Comparison of ENCODE assay signal across 8 mouse cellular contexts in the genomic region with DNA sequence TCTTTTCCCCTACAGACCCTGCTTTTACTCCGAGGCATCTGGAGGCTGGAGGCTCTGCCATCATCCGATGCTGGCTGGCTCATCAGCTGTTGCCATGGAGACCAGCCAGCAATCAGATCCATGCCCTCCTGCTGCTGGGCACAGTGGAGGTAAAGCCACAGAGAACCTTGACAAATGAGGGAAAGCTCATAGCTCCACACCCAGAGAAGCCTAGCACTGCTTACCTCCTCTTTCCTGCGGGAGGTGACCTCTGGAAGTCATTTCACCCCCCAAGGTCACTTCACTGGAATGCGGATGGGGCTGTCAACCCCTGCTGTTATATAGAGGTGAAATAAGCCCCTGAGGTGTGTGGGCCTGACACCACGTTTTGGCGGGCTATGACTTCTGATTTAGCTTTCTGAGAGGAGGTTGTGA. TPM values are rescaled to one million over a fixed set of nuclear protein-coding genes. Genes with fewer than 3 reads are reported as not detected.
A peak's percentile ranks its signal among the peaks of the same experiment; 100 is the strongest.
DNase-seq lines count a peak whose midpoint lies in the region; ATAC-seq and TF ChIP-seq lines count a peak whose summit lies in the region.

No protein-coding gene starts in this region.

- H3K27me3 ChIP-seq in hindbrain, postnatal 0 days (ENCODE audit: insufficient read depth, low read length), result peaks cover 6% of the 10 kb centered on the region; the same call in 1 of the 2 replicates
- H3K27me3 ChIP-seq in neural tube, embryonic 14.5 days (ENCODE audit: control insufficient read depth, insufficient read depth, low read length), result peaks cover 6% of the 10 kb centered on the region; the same call in 1 of the 2 replicates

- peaks cover 33% of the 10 kb centered on the region; the same call in 1 of the 2 replicates for H3K4me1 ChIP-seq in hindbrain, postnatal 0 days (ENCODE audit: insufficient read depth, low read length)
- peaks cover 40% of the 10 kb centered on the region for H3K4me1 ChIP-seq in neural tube, embryonic 14.5 days (ENCODE audit: control insufficient read depth, insufficient read depth, low read length)

- ATAC-seq in cerebellum, adult (ENCODE audit: insufficient number of reproducible peaks, low FRiP score, low TSS enrichment), result no peak
- peak; percentile 8 for ATAC-seq in CD4-positive, CD25-positive, alpha-beta regulatory T cell, adult 4 months
- peak; percentile 75 for ATAC-seq in hindbrain, postnatal 0 days
- ATAC-seq in neural tube, embryonic 14.5 days (ENCODE audit: low read depth), result peak; percentile 82

- 0 out of 2 replicates have a peak overlapping the region, but pooled peaks have one; percentile 9 for H3K9ac ChIP-seq in hindbrain, postnatal 0 days (replicated peaks; ENCODE audit: low read length)
- H3K9ac ChIP-seq in neural tube, embryonic 14.5 days (replicated peaks; ENCODE audit: low read depth, low read length), result peak overlapping the region; percentile 39

- no peak overlapping the region for H3K4me3 ChIP-seq in hindbrain, postnatal 0 days (ENCODE audit: low read length)
- H3K4me3 ChIP-seq in neural tube, embryonic 14.5 days (ENCODE audit: low read depth, low read length), result no peak overlapping the region

- under 1% methylated on average over 6 of the region's 6 CpGs for WGBS in hindbrain, postnatal 0 days
- under 1% methylated on average over 6 of the region's 6 CpGs for WGBS in neural tube, embryonic 14.5 days

- peak; percentile 69 for DNase-seq in cerebellum, adult 11-12 months
- peak; percentile 39 to 40 for DNase-seq in cerebellum, postnatal 36 days
- DNase-seq in hindbrain, postnatal 0 days (ENCODE audit: low spot score), result peak; percentile 92
- DNase-seq in thymus, postnatal 14 days, result no peak
- no peak for DNase-seq in urinary bladder, adult 2 months (ENCODE audit: low spot score)

- peak overlapping the region; percentile 41 for H3K4me2 ChIP-seq in hindbrain, postnatal 0 days (ENCODE audit: low read depth, low read length)
- peak overlapping the region; percentile 23; the same call in 1 of the 2 replicates for H3K4me2 ChIP-seq in neural tube, embryonic 14.5 days (ENCODE audit: low read depth, low read length)

- no peaks in the 10 kb centered on the region for H3K36me3 ChIP-seq in hindbrain, postnatal 0 days (ENCODE audit: insufficient read depth, low read length)
- no peaks in the 10 kb centered on the region for H3K36me3 ChIP-seq in neural tube, embryonic 14.5 days (ENCODE audit: control insufficient read depth, insufficient read depth, low read length)

- H3K9me3 ChIP-seq in hindbrain, postnatal 0 days (ENCODE audit: low read length), result no peaks in the 10 kb centered on the region
- H3K9me3 ChIP-seq in neural tube, embryonic 14.5 days (ENCODE audit: control insufficient read depth, low read length), result no peaks in the 10 kb centered on the region

- no peak for TF ChIP-seq CTCF in hindbrain, postnatal 0 days (IDR thresholded peaks at IDR 0.05; ENCODE audit: low read depth)

- H3K27ac ChIP-seq in hindbrain, postnatal 0 days, result peak overlapping the region; percentile 49
- peak overlapping the region; percentile 90 for H3K27ac ChIP-seq in neural tube, embryonic 14.5 days (ENCODE audit: low read depth, low read length)

RNA-seq across cellular contexts. Expression of gene Tnrc6c, which starts 55.9 kb away (rescaled TPM):
- 10 to 100 TPM; 19.6 to 21.4 TPM for polyA plus RNA-seq in CD4-positive, CD25-positive, alpha-beta regulatory T cell, adult 4 months (2017; shearing (Covaris generic))
- 56.4 and 64.9 TPM in 2 replicates for total RNA-seq in hindbrain, postnatal 0 days (2014; rRNA removed)
- 18.3 and 19.7 TPM in 2 replicates for polyA plus RNA-seq in hindbrain, postnatal 0 days (2015; fragmentation: Nextera tagmentation; extraction: Ambion mirVana)
- 30.6 and 32.5 TPM in 2 replicates for polyA plus RNA-seq in neural tube, embryonic 14.5 days (2014; fragmentation: Nextera tagmentation; extraction: Ambion mirVana)
- 11.9 and 19.1 TPM in 2 replicates for polyA plus RNA-seq in urinary bladder, adult 2 months (2012; rRNA removed)

Comparison
In these comparisons a context has a peak if more than half of its experiments do, and no peak if none do; other contexts are left out.
1. DNase-seq: peak in cerebellum, adult 11-12 months (single experiment), cerebellum, postnatal 36 days (2 of 2) and hindbrain, postnatal 0 days (single experiment); none in thymus, postnatal 14 days (single experiment) and urinary bladder, adult 2 months (single experiment).